ENCODE assay signal across 27 mouse cellular contexts in genomic region chr1:59589271-59589670, GRCm38 (mm10).
"Had no signal": no experiment of that assay in that cellular context is flagged by ENCODE, and none has a peak within 500 bp of the region (broad histone marks: within the 10 kb centered on the region; RNA-seq: fewer than 3 reads in every experiment).

No protein-coding gene starts in this region.

- H3K9me3 ChIP-seq: embryonic facial prominence, embryonic 10.5 days; embryonic facial prominence, embryonic 12.5 days; embryonic facial prominence, embryonic 13.5 days; embryonic facial prominence, embryonic 15.5 days; forebrain, embryonic 10.5 days; forebrain, embryonic 12.5 days; forebrain, embryonic 13.5 days; forebrain, embryonic 15.5 days had no signal

- H3K9ac ChIP-seq: embryonic facial prominence, embryonic 12.5 days; embryonic facial prominence, embryonic 13.5 days; embryonic facial prominence, embryonic 15.5 days; forebrain, embryonic 12.5 days; forebrain, embryonic 13.5 days; forebrain, embryonic 15.5 days; forebrain, postnatal 0 days had no signal

- DNase-seq: cerebellum, adult 9-10 months; cerebellum, adult 9-11 months; cerebellum, postnatal 10 days; cerebellum, postnatal 14 days; cerebellum, postnatal 25 days; cerebellum, postnatal 36 days; embryo, embryonic 11 days; forebrain, postnatal 0 days; gastrocnemius, adult 2 months; gastrocnemius, postnatal 10 days; gastrocnemius, postnatal 14 days; gastrocnemius, postnatal 25 days; gastrocnemius, postnatal 36 days; heart, adult 11 months; heart, adult 18-20 months; heart, adult 2 months had no signal

- ATAC-seq: forebrain, embryonic 13.5 days; forebrain, embryonic 14.5 days; forebrain, embryonic 15.5 days; forebrain, embryonic 16.5 days; forebrain, postnatal 0 days had no signal

- H3K4me3 ChIP-seq: embryonic facial prominence, embryonic 10.5 days; embryonic facial prominence, embryonic 12.5 days; embryonic facial prominence, embryonic 13.5 days; embryonic facial prominence, embryonic 15.5 days; erythroblast, embryonic 14.5 days; forebrain, embryonic 10.5 days; forebrain, embryonic 12.5 days; forebrain, embryonic 13.5 days; forebrain, embryonic 15.5 days; gastrocnemius, adult 2 months; heart, adult 2 months had no signal

- H3K4me2 ChIP-seq: embryonic facial prominence, embryonic 12.5 days; embryonic facial prominence, embryonic 13.5 days; embryonic facial prominence, embryonic 15.5 days; forebrain, embryonic 12.5 days; forebrain, embryonic 13.5 days; forebrain, embryonic 15.5 days had no signal

- H3K27me3 ChIP-seq: forebrain, embryonic 15.5 days had no signal

- H3K27ac ChIP-seq: embryonic facial prominence, embryonic 10.5 days; embryonic facial prominence, embryonic 12.5 days; embryonic facial prominence, embryonic 13.5 days; embryonic facial prominence, embryonic 15.5 days; forebrain, embryonic 10.5 days; forebrain, embryonic 12.5 days; forebrain, embryonic 13.5 days; forebrain, embryonic 15.5 days; gastrocnemius, adult 2 months; heart, adult 2 months had no signal

- H3K36me3 ChIP-seq: embryonic facial prominence, embryonic 10.5 days; embryonic facial prominence, embryonic 12.5 days; embryonic facial prominence, embryonic 13.5 days; embryonic facial prominence, embryonic 15.5 days; forebrain, embryonic 10.5 days; forebrain, embryonic 12.5 days; forebrain, embryonic 15.5 days had no signal
